Mouse (Mus musculus) erythroblast, embryonic 14.5 days (primary cell): ENCODE measurements around the gene Gm11938.

Experiments used
- GATA1 ChIP-seq: IDR thresholded peaks from 2 replicates; pipeline ENCODE4 v1.6.1; 2012; ENCODE audit warnings: low read length, inconsistent platforms, mixed read lengths
- TAL1 ChIP-seq: IDR thresholded peaks from 3 replicates; pipeline ENCODE4 v1.6.1; 2012; ENCODE audit warnings: low read length, inconsistent platforms, mixed read lengths

- no peak for TF ChIP-seq GATA1
- no peak for TF ChIP-seq TAL1
Measured at GRCm38 (mm10) chr11:99590981-99591380, 12.1 kb downstream of the Gm11938 start, which contains the start of gene Krtap1-3.
